Mouse (Mus musculus) forebrain, embryonic 11.5 days (tissue): ENCODE results near the gene Sdccag8. TPM values are rescaled to one million over a fixed set of nuclear protein-coding genes. Genes with fewer than 3 reads are reported as not detected.

Experiments
- ATAC-seq: fragments of 200-750 bp; cut with Nextera tagmentation; replicated peaks from 2 replicates; pipeline ENCODE4 v1.8.0; 2017; ENCODE audit warnings: moderate TSS enrichment; ENCODE audit not compliant: low FRiP score
- DNase-seq: peaks from one replicate; pipeline ENCODE4 v3.0.0-alpha.2; 2017; ENCODE audit warnings: low spot score
- H3K27ac ChIP-seq: fragments of 300-500 bp; sonication (generic); 2 replicates; pipeline ENCODE4 v1.5.1; 2014; ENCODE audit warnings: low read depth, low read length
- H3K27me3 ChIP-seq: fragments of 300-500 bp; sonication (generic); 2 replicates; pipeline ENCODE4 v1.6.1; 2014; ENCODE audit warnings: mild to moderate bottlenecking, low read length, mixed read lengths; ENCODE audit not compliant: control insufficient read depth, insufficient read depth
- H3K36me3 ChIP-seq: fragments of 300-500 bp; sonication (generic); 2 replicates; pipeline ENCODE4 v1.6.1; 2014; ENCODE audit warnings: mild to moderate bottlenecking, low read length, moderate library complexity, mixed read lengths; ENCODE audit not compliant: control insufficient read depth, insufficient read depth
- H3K4me1 ChIP-seq: fragments of 300-500 bp; sonication (generic); replicated peaks from 2 replicates; pipeline ENCODE4 v1.6.1; 2014; ENCODE audit warnings: low read length, mixed read lengths; ENCODE audit not compliant: control insufficient read depth, insufficient read depth
- H3K4me2 ChIP-seq: fragments of 300-500 bp; sonication (generic); 2 replicates; pipeline ENCODE4 v1.6.1; 2014; ENCODE audit warnings: low read depth, mild to moderate bottlenecking, low read length, moderate library complexity, mixed read lengths; ENCODE audit not compliant: severe bottlenecking
- H3K4me3 ChIP-seq: fragments of 300-500 bp; sonication (generic); 2 replicates; pipeline ENCODE4 v1.5.1; 2014; ENCODE audit warnings: low read depth, low read length
- H3K9ac ChIP-seq: fragments of 300-500 bp; sonication (generic); 2 replicates; pipeline ENCODE4 v1.6.1; 2014; ENCODE audit warnings: low read length
- H3K9me3 ChIP-seq: fragments of 300-500 bp; sonication (generic); 2 replicates; pipeline ENCODE4 v1.6.1; 2016; ENCODE audit warnings: low read length, mixed read lengths; ENCODE audit not compliant: control insufficient read depth
- WGBS: fragments of 180-500 bp; shearing (Covaris S2); extraction: QIAGEN DNeasy Blood & Tissue Kit; methylation state at CpG from one replicate; pipeline ENCODE4 v1.1.7; 2014; 5-methylcytosine and 5-hydroxymethylcytosine counted together
- polyA plus RNA-seq: library from polyadenylated mRNA; unstranded; fragments of >200 nt; fragmentation: Nextera tagmentation; extraction: Ambion mirVana; gene quantifications from 2 replicates; pipeline ENCODE4 v1.2.1, GENCODE M21; 2014

Sdccag8 gene
- polyA plus RNA-seq, 1 experiment from 2014 or later = 21.1 TPM

DNA sequence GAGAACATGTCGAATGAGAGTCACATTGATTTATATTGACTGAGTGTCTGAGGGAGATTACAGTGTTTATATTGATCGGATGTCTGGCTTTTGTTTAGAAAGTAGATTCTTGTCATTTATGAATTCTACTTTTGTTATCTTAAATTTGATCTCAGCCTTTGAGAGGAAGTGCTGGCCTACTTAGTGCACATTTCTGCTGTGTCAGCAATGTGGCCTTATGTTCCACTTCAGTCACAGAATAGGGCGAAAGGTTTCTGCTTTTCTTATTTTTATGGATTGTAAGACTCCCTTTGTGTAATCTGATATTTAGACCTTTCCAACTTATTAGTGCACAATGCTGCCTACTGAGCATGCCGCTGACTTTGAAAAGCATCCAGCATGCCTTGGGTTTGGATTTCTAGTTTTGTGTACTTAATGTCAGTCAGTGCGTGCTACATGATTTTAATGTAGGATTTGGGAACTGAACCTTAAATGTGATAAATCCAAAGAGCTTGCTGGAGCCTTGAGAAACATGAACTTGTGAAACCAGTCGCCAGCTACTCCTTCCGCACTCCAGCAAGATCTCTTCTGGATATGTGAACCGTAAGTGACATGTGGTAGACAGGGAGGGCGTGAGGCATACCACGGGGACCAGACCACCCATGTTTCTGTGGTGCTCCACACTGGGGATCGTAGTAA lies 34.3 kb downstream of the Sdccag8 start:
- no peak overlapping the region for H3K4me3 ChIP-seq
- H3K27ac ChIP-seq = no peak overlapping the region
- no peak overlapping the region for H3K4me2 ChIP-seq
- H3K36me3 ChIP-seq = no peaks in the 10 kb centered on the region; the same call in 1 of the 2 replicates
- H3K9ac ChIP-seq = no peak overlapping the region
- ATAC-seq (no peak), DNase-seq (no peak)
- 81% methylated on average over 11 of the region's 11 CpGs for WGBS
- 0 out of 2 replicates have a peak, but pooled peaks cover 3% of the 10 kb centered on the region for H3K9me3 ChIP-seq
- H3K27me3 ChIP-seq = no peaks in the 10 kb centered on the region
- H3K4me1 ChIP-seq = no peaks in the 10 kb centered on the region

- H3K4me2 ChIP-seq = no peak overlapping the region
- H3K36me3 ChIP-seq = no peaks in the 10 kb centered on the region; the same call in 1 of the 2 replicates
- H3K27ac ChIP-seq = no peak overlapping the region
- no peaks in the 10 kb centered on the region for H3K27me3 ChIP-seq
- DNase-seq = no peak
- no peak for ATAC-seq
- H3K9me3 ChIP-seq = 0 out of 2 replicates have a peak, but pooled peaks cover 3% of the 10 kb centered on the region
- WGBS = 89% methylated on average over 2 of the region's 2 CpGs
- H3K4me3 ChIP-seq = no peak overlapping the region
- no peaks in the 10 kb centered on the region for H3K4me1 ChIP-seq
- H3K9ac ChIP-seq = no peak overlapping the region
Measured at GRCm38 (mm10) chr1:176849377-176849776, 34.9 kb downstream of the Sdccag8 start.

DNA sequence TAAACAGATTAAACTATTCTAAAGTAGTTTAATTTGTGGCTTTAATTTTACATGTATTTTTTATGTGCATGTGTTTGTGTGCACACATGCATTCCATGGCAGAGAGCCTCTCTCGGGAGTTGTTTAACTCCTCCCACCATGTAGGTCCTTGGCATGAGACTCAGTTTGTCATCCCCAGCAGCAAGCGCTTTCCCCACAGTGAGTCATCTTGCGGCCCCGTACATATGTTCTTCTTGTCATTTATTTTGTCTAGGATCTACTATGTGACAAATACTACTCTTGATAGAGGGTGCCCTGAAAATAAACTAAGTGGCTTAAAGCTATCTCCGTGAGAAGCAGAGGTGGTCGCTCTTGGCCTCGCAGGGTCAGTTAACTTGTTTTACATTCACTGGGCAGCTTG lies 36.9 kb downstream of the Sdccag8 start:
- DNase-seq (no peak), ATAC-seq (no peak)
- no peaks in the 10 kb centered on the region for H3K36me3 ChIP-seq
- H3K9me3 ChIP-seq = 0 out of 2 replicates have a peak, but pooled peaks cover 3% of the 10 kb centered on the region
- no peak overlapping the region for H3K27ac ChIP-seq
- H3K4me3 ChIP-seq = no peak overlapping the region
- 96% methylated on average over 7 of the region's 7 CpGs for WGBS
- no peak overlapping the region for H3K9ac ChIP-seq
- no peaks in the 10 kb centered on the region for H3K27me3 ChIP-seq
- H3K4me2 ChIP-seq = no peak overlapping the region
- no peaks in the 10 kb centered on the region for H3K4me1 ChIP-seq

GRCm38 (mm10) chr1:176852813-176853590 lies 38.5 kb downstream of the Sdccag8 start:
- no peaks in the 10 kb centered on the region for H3K36me3 ChIP-seq
- H3K9ac ChIP-seq = no peak overlapping the region
- no peak for ATAC-seq
- no peak overlapping the region for H3K27ac ChIP-seq
- H3K27me3 ChIP-seq = no peaks in the 10 kb centered on the region
- H3K4me2 ChIP-seq = no peak overlapping the region
- no peak for DNase-seq
- H3K4me1 ChIP-seq = no peaks in the 10 kb centered on the region
- H3K9me3 ChIP-seq = 0 out of 2 replicates have a peak, but pooled peaks cover 3% of the 10 kb centered on the region
- H3K4me3 ChIP-seq = no peak overlapping the region
- 87% methylated on average over 9 of the region's 9 CpGs for WGBS

DNA sequence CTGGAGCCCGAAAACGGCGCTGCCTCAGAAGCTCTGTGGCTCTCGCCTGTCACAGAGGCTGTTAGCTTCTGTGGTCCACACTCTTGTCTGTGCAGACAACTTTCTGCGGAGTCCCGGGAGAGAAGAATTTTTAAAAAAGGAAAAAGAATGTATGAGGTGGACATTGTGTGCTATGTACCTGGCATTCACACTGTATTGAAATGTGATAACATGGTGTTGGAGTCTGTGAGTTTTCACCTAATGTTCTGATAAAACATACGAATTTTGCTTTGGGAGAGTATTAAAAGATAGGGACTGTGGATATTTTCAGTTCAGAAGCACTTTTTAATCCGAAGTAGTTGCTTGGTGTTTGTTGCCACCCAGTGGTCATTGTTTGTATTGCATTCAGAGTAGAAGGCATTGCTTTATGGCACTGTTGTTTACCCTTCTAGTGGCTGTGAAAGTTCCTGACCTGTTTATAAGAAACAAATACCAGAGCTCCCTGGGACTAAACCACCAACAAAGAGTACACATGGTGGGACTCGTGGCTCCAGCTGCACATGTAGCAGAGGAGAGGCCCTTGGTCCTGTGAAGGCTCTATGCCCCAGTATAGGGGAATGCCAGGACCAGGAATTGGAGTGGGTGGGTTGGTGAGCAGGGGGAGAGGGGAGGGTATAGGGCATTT lies 47.7 kb downstream of the Sdccag8 start:
- DNase-seq = peak; percentile 63
- H3K9ac ChIP-seq = no peak overlapping the region
- H3K4me2 ChIP-seq = no peak overlapping the region
- H3K4me3 ChIP-seq = no peak overlapping the region
- H3K27me3 ChIP-seq = no peaks in the 10 kb centered on the region
- WGBS = 66% methylated on average over 9 of the region's 9 CpGs
- no peaks in the 10 kb centered on the region for H3K9me3 ChIP-seq
- no peaks in the 10 kb centered on the region for H3K4me1 ChIP-seq
- H3K36me3 ChIP-seq = no peaks in the 10 kb centered on the region
- ATAC-seq = peak; percentile 51; the same call in 1 of the 2 replicates
- no peak overlapping the region for H3K27ac ChIP-seq

DNA sequence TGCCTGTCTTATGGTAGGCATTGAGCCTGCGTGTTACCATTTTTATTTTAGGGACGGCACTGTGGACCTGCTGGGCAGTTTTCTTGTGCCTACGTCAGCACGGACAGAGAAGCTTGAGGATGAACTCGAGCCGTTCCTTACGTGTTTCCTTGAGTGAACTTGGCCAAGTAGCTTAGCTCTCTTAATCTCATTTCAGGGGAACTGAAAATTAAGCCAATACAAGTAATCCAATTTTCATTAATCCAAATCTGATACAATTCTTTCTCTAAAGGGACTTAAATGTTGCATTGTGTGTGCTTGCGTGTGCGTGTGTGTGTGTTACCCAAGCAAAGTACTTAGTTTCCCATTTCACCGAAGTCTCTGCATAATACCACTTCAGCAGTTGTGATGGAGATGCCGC lies 56.0 kb downstream of the Sdccag8 start:
- H3K4me3 ChIP-seq = no peak overlapping the region
- H3K36me3 ChIP-seq = no peaks in the 10 kb centered on the region
- no peaks in the 10 kb centered on the region for H3K4me1 ChIP-seq
- H3K9ac ChIP-seq = no peak overlapping the region
- no peak overlapping the region for H3K4me2 ChIP-seq
- 88% methylated on average over 11 of the region's 11 CpGs for WGBS
- H3K27me3 ChIP-seq = no peaks in the 10 kb centered on the region
- DNase-seq (no peak), ATAC-seq (no peak)
- no peak overlapping the region for H3K27ac ChIP-seq
- no peaks in the 10 kb centered on the region for H3K9me3 ChIP-seq

- DNase-seq (no peak), ATAC-seq (no peak)
- Histone ChIP-seq H3K27me3 (no peaks in the 10 kb centered on the region), H3K4me1 (no peaks in the 10 kb centered on the region), H3K27ac (no peak overlapping the region), H3K9ac (no peak overlapping the region), H3K4me2 (no peak overlapping the region), H3K4me3 (no peak overlapping the region), H3K36me3 (no peaks in the 10 kb centered on the region), H3K9me3 (no peaks in the 10 kb centered on the region)
- WGBS = 70% methylated on average over 3 of the region's 3 CpGs
Measured at GRCm38 (mm10) chr1:176871975-176872374, 57.5 kb downstream of the Sdccag8 start.

DNA sequence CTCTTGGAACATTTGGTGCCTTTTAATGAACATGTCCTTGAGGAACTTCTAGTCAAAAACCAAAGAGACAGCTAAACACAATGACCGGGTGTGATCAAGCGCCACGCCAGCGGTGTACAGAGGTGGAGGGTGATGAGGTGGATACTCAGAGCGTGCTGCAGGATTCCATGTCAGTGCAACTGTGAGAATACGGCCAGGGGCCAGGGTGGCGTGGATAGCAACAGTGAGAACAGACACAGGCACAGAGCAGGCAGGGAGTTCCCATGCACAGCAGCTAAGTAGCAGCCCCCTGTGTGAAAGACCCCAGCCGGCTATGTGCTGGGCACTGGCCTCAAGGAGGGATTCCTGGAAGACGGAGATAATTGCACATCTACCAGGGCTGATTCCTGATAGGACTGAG lies 59.0 kb downstream of the Sdccag8 start:
- ATAC-seq (no peak), DNase-seq (peak; percentile 50)
- Histone ChIP-seq H3K4me1 (no peaks in the 10 kb centered on the region), H3K4me2 (no peak overlapping the region), H3K9me3 (no peaks in the 10 kb centered on the region), H3K36me3 (no peaks in the 10 kb centered on the region), H3K27me3 (no peaks in the 10 kb centered on the region), H3K4me3 (no peak overlapping the region), H3K27ac (no peak overlapping the region), H3K9ac (no peak overlapping the region)
- 81% methylated on average over 9 of the region's 9 CpGs for WGBS
